Mouse (Mus musculus) heart, adult 2 months (tissue): ENCODE data around the gene Fgd6. TPM values are rescaled to one million over a fixed set of nuclear protein-coding genes. Genes with fewer than 3 reads are reported as not detected.

ENCODE experiments used
- DNase-seq, 2 experiments: peaks; one replicate each; pipeline ENCODE4 v3.0.0; 2021
- H3K27ac ChIP-seq: fragments of 200-600 bp; 2 replicates; pipeline ENCODE4 v1.8.1; 2022
- H3K27me3 ChIP-seq: fragments of 200-500 bp; 2 replicates; pipeline ENCODE4 v1.6.1; 2012; ENCODE audit warnings: mild to moderate bottlenecking, low read length, inconsistent platforms, mixed read lengths; ENCODE audit not compliant: control insufficient read depth, insufficient read depth
- H3K36me3 ChIP-seq: fragments of 200-500 bp; 2 replicates; pipeline ENCODE4 v1.6.1; 2012; ENCODE audit warnings: low read length, inconsistent platforms; ENCODE audit not compliant: control insufficient read depth, insufficient read depth
- H3K4me1 ChIP-seq: fragments of 200-500 bp; 2 replicates; pipeline ENCODE4 v1.6.1; 2011; ENCODE audit warnings: low read length; ENCODE audit not compliant: control insufficient read depth, insufficient read depth
- H3K4me3 ChIP-seq: fragments of 200-600 bp; 2 replicates; pipeline ENCODE4 v1.8.1; 2022
- H3K79me2 ChIP-seq: fragments of 200-500 bp; replicated peaks from 2 replicates; pipeline ENCODE4 v1.6.1; 2012; ENCODE audit warnings: mild to moderate bottlenecking, inconsistent platforms, low read length, moderate library complexity, mixed read lengths; ENCODE audit not compliant: control insufficient read depth, insufficient read depth
- H3K9ac ChIP-seq: fragments of 200-500 bp; 2 replicates; pipeline ENCODE4 v1.6.1; 2012; ENCODE audit warnings: low read depth, mild to moderate bottlenecking, control low read depth, inconsistent platforms, low read length, mixed read lengths
- CTCF ChIP-seq: fragments of 200-600 bp; IDR thresholded peaks from 2 replicates; pipeline ENCODE4 v1.8.1; 2022; ENCODE audit warnings: antibody characterized with exemption, mild to moderate bottlenecking, moderate library complexity
- EP300 ChIP-seq: fragments of 200-500 bp; IDR thresholded peaks from 2 replicates; pipeline ENCODE4 v1.6.1; 2011; ENCODE audit warnings: low read depth, low read length, control low read depth; ENCODE audit not compliant: insufficient read depth
- POLR2A ChIP-seq: fragments of 200-500 bp; IDR thresholded peaks from 2 replicates; pipeline ENCODE4 v1.6.1; 2011; ENCODE audit warnings: mild to moderate bottlenecking, low read depth, low read length, control low read depth; ENCODE audit not compliant: insufficient read depth
- WGBS: fragments of 180-500 bp; shearing (Covaris S2); methylation state at CpG from one replicate; pipeline ENCODE4 v1.1.7; 2018; 5-methylcytosine and 5-hydroxymethylcytosine counted together
- intact Hi-C: fragments of 180-260 bp; cut with DNase I; formaldehyde crosslinking; loops from one replicate; pipeline ENCODE4 v1.15.1; 2025
- polyA plus RNA-seq: library from polyadenylated mRNA; depleted of rRNA; stranded (reverse); fragments of >200 nt; gene quantifications from 2 replicates; pipeline ENCODE4 v1.2.3, GENCODE M21; 2012
- total RNA-seq, 2 experiments: library from RNA; stranded (reverse); gene quantifications; 2 replicates each; pipeline ENCODE4 v1.2.3; 2021

Fgd6 gene
- total and polyA plus RNA-seq, 3 experiments = 1.9 to 5.8 (median 4.9) TPM

GRCm38 (mm10) chr10:94047024-94047423 lies 11.2 kb downstream of the Fgd6 start:
- Histone ChIP-seq H3K4me1 (peaks cover 11% of the 10 kb centered on the region), H3K27ac (no peak overlapping the region), H3K4me3 (no peak overlapping the region), H3K27me3 (no peaks in the 10 kb centered on the region), H3K9ac (no peak overlapping the region), H3K79me2 (peaks cover 3% of the 10 kb centered on the region), H3K36me3 (peaks cover 5% of the 10 kb centered on the region)
- WGBS = 45% methylated on average over 1 of the region's 1 CpGs
- intact Hi-C loops = no loop called here
- TF ChIP-seq CTCF (no peak), EP300 (no peak), POLR2A (no peak)
- no peak for DNase-seq

DNA sequence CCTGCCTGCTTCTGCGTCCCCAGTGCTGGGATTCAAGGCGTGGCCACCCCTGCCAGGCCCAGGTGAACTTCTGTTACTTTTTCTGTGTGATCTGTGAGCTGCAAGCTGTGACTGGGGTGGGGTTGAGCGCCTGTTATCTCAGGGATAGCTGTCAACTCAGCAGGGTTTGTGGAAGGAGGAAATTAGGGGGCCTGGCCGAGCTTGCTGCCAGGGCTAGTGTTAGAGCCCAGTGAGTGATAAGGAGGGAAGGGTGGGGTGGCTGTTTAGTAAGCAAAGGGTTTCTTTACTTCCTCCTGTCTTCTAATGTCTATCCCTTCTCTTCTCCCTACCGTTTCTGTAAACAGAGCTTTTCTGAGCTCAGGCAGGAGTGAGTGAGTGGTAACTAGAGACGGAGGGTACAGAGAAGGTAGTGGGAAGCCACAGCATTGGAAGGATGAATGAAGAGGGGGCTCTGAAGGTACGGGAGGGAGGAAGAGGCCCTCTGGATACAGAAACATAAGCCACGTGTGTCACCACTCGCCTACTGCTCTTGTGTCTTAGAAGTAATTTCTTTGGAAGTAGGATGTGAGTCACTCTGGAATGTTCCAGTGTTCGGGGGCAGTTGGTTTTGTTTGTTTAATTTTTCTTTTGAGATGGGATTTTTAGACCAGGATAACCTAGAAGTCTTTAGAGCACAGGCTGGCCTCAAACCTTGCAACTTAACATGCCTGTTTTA lies 12.2 kb downstream of the Fgd6 start:
- H3K4me1 ChIP-seq = peaks cover 11% of the 10 kb centered on the region
- no peak overlapping the region for H3K9ac ChIP-seq
- intact Hi-C loops = no loop called here
- peak overlapping the region; percentile 49 for H3K27ac ChIP-seq
- WGBS = 35% methylated on average over 10 of the region's 10 CpGs
- peak in 1 of 2 experiments; percentile 18 for DNase-seq
- H3K79me2 ChIP-seq = 0 out of 2 replicates have a peak, but pooled peaks cover 1% of the 10 kb centered on the region
- H3K27me3 ChIP-seq = no peaks in the 10 kb centered on the region
- no peak overlapping the region for H3K4me3 ChIP-seq
- TF ChIP-seq POLR2A (no peak), EP300 (no peak), CTCF (no peak)
- H3K36me3 ChIP-seq = peaks cover 5% of the 10 kb centered on the region

GRCm38 (mm10) chr10:94049121-94049520 lies 13.3 kb downstream of the Fgd6 start:
- DNase-seq = no peak
- Histone ChIP-seq H3K27ac (no peak overlapping the region), H3K27me3 (no peaks in the 10 kb centered on the region), H3K36me3 (peaks cover 5% of the 10 kb centered on the region), H3K4me1 (peaks cover 11% of the 10 kb centered on the region), H3K9ac (no peak overlapping the region), H3K4me3 (no peak overlapping the region), H3K79me2 (0 out of 2 replicates have a peak, but pooled peaks cover 1% of the 10 kb centered on the region)
- no peak for TF ChIP-seq POLR2A
- TF ChIP-seq CTCF = no peak
- intact Hi-C loops = no loop called here
- WGBS = 71% methylated on average over 8 of the region's 8 CpGs

DNA sequence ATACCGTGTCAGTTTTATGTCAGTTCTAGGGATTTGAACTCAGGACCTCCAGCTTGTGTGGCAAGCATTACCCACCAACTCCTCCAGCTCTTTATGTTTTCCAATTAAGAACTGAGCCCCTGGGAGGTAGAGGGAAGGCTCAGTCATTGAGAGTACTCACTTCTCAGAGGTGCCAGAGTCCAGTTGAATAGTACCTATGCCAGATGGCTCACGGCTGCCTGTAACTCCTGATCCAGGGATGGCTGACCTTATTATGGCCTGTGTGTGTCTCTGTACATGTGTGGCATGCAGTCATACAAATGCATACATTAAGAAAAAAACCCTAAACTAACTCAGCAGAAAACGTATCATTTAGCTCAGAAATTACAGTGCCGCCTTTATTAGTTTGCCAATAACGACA lies 14.9 kb downstream of the Fgd6 start:
- Histone ChIP-seq H3K27ac (no peak overlapping the region), H3K27me3 (no peaks in the 10 kb centered on the region), H3K36me3 (peaks cover 5% of the 10 kb centered on the region), H3K4me1 (peaks cover 11% of the 10 kb centered on the region), H3K79me2 (no peaks in the 10 kb centered on the region), H3K9ac (no peak overlapping the region), H3K4me3 (no peak overlapping the region)
- intact Hi-C loops = no loop called here
- no peak for TF ChIP-seq POLR2A
- TF ChIP-seq CTCF = no peak
- no peak for TF ChIP-seq EP300
- 95% methylated on average over 5 of the region's 5 CpGs for WGBS
- no peak for DNase-seq

GRCm38 (mm10) chr10:94056487-94056886 lies 20.7 kb downstream of the Fgd6 start:
- DNase-seq = no peak
- intact Hi-C loops = no loop called here
- no peak for TF ChIP-seq POLR2A
- TF ChIP-seq CTCF = no peak
- no peak for TF ChIP-seq EP300
- Histone ChIP-seq H3K4me1 (peaks cover 5% of the 10 kb centered on the region), H3K79me2 (no peaks in the 10 kb centered on the region; the same call in 1 of the 2 replicates), H3K9ac (no peak overlapping the region), H3K27me3 (no peaks in the 10 kb centered on the region), H3K27ac (no peak overlapping the region), H3K4me3 (no peak overlapping the region), H3K36me3 (no peaks in the 10 kb centered on the region; the same call in 1 of the 2 replicates)
- WGBS = 91% methylated on average over 6 of the region's 6 CpGs

DNA sequence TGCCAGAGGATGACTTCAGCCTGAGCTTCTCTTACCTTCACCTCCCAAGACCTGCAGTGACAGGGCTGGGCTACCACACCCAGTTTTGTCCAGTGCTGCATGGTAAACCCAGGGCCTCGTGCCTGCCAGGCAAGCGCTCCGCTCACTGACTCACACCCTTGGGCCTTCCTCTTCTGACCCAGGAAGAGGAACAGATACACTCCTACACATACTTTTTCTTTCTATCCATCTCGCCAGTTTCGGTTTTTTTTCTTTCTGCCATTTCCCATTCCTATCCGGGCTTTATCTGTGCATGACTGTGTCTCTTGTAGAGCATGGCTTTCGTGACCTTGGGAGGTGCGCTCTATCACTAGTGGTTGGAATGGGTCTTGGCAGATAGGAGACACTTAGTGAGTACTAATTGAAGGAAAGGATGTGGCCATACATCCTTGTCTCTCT lies 23.8 kb downstream of the Fgd6 start:
- H3K4me3 ChIP-seq = no peak overlapping the region
- DNase-seq = peak in 1 of 2 experiments; percentile 18
- intact Hi-C loops = no loop called here
- no peak overlapping the region for H3K9ac ChIP-seq
- no peak overlapping the region for H3K27ac ChIP-seq
- no peaks in the 10 kb centered on the region; the same call in 1 of the 2 replicates for H3K36me3 ChIP-seq
- WGBS = 56% methylated on average over 8 of the region's 8 CpGs
- TF ChIP-seq CTCF (no peak), EP300 (no peak), POLR2A (no peak)
- peaks cover 8% of the 10 kb centered on the region for H3K4me1 ChIP-seq
- H3K27me3 ChIP-seq = no peaks in the 10 kb centered on the region
- no peaks in the 10 kb centered on the region; the same call in 1 of the 2 replicates for H3K79me2 ChIP-seq
